In genomic region chr6:97384918-97385317, GRCm38 (mm10) we compare ENCODE assay signal across 26 mouse cellular contexts.
DNase-seq lines count a peak whose midpoint lies in the region; ATAC-seq lines count a peak whose summit lies in the region.
"Had no signal": no experiment of that assay in that cellular context is flagged by ENCODE, and none has a peak within 500 bp of the region (broad histone marks: within the 10 kb centered on the region; RNA-seq: fewer than 3 reads in every experiment).

No protein-coding gene starts in this region.

- 82% methylated on average over 5 of the region's 5 CpGs for WGBS in hindbrain, embryonic 13.5 days
- 82% methylated on average over 5 of the region's 5 CpGs for WGBS in hindbrain, embryonic 10.5 days

- no peak overlapping the region for H3K9ac ChIP-seq in hindbrain, embryonic 13.5 days
- H3K9ac ChIP-seq: forebrain, embryonic 12.5 days; hindbrain, embryonic 14.5 days; limb, embryonic 13.5 days; midbrain, embryonic 12.5 days had no signal

- no peaks in the 10 kb centered on the region for H3K9me3 ChIP-seq in hindbrain, embryonic 13.5 days
- H3K9me3 ChIP-seq in hindbrain, embryonic 10.5 days = no peaks in the 10 kb centered on the region
- H3K9me3 ChIP-seq: forebrain, embryonic 12.5 days; limb, embryonic 13.5 days; midbrain, embryonic 12.5 days had no signal

- no peak overlapping the region for H3K4me3 ChIP-seq in hindbrain, embryonic 13.5 days
- no peak overlapping the region for H3K4me3 ChIP-seq in hindbrain, embryonic 10.5 days
- H3K4me3 ChIP-seq: erythroblast, embryonic 14.5 days; forebrain, embryonic 12.5 days; layer of hippocampus, adult 2 months; limb, embryonic 13.5 days; midbrain, embryonic 12.5 days had no signal

- H3K36me3 ChIP-seq in hindbrain, embryonic 13.5 days = no peaks in the 10 kb centered on the region
- H3K36me3 ChIP-seq in hindbrain, embryonic 10.5 days = no peaks in the 10 kb centered on the region; the same call in 1 of the 2 replicates
- H3K36me3 ChIP-seq: forebrain, embryonic 12.5 days; limb, embryonic 13.5 days; midbrain, embryonic 12.5 days had no signal

- peak; percentile 10 to 51 for DNase-seq in adrenal gland, adult (ENCODE audit: inconsistent age in 2 of 2, low spot score in 1 of 2)
- no peak for DNase-seq in adrenal gland, postnatal 4 days (ENCODE audit: low spot score in 2 of 2)
- no peak for DNase-seq in hindbrain, embryonic 10.5 days (ENCODE audit: low spot score)
- DNase-seq in lung, postnatal 36 days = peak; percentile 43
- DNase-seq in lung, postnatal 10 days = no peak
- DNase-seq in cerebellum, adult 8-10 months = no peak
- DNase-seq: cerebellum, adult 11-12 months; cerebellum, postnatal 14 days; gastrocnemius, postnatal 14 days; heart, postnatal 36 days; kidney, adult 9 months; kidney, postnatal 14 days; lung, postnatal 14 days; thymus, postnatal 14 days had no signal

- no peaks in the 10 kb centered on the region for H3K4me1 ChIP-seq in hindbrain, embryonic 13.5 days (replicated peaks)
- H3K4me1 ChIP-seq in hindbrain, embryonic 10.5 days (replicated peaks) = no peaks in the 10 kb centered on the region

- H3K4me2 ChIP-seq in hindbrain, embryonic 13.5 days = no peak overlapping the region
- H3K4me2 ChIP-seq: forebrain, embryonic 12.5 days; heart, embryonic 11.5 days; hindbrain, embryonic 14.5 days; limb, embryonic 13.5 days; liver, embryonic 11.5 days; midbrain, embryonic 12.5 days had no signal

- no peak for ATAC-seq in hindbrain, embryonic 13.5 days (ENCODE audit: low FRiP score)
- ATAC-seq: activated CD4-positive, CD25-positive, alpha-beta regulatory T cell, adult 4 months; intestine, postnatal 0 days had no signal

- no peaks in the 10 kb centered on the region for H3K27me3 ChIP-seq in hindbrain, embryonic 13.5 days
- H3K27me3 ChIP-seq in hindbrain, embryonic 10.5 days (ENCODE audit: insufficient read depth, poor library complexity, severe bottlenecking) = no peaks in the 10 kb centered on the region
- H3K27me3 ChIP-seq: CH12.LX; forebrain, embryonic 12.5 days; limb, embryonic 13.5 days; midbrain, embryonic 12.5 days had no signal

- peak overlapping the region; percentile 8; the same call in 1 of the 2 replicates for H3K27ac ChIP-seq in hindbrain, embryonic 13.5 days
- H3K27ac ChIP-seq in hindbrain, embryonic 10.5 days = no peak overlapping the region
- H3K27ac ChIP-seq: forebrain, embryonic 12.5 days; hindbrain, embryonic 14.5 days; layer of hippocampus, adult 2 months; limb, embryonic 13.5 days; midbrain, embryonic 12.5 days had no signal

Comparison
In these comparisons a context has a peak if more than half of its experiments do, and no peak if none do; other contexts are left out.
1. DNase-seq: peak in adrenal gland, adult (2 of 2) and lung, postnatal 36 days (single experiment); none in adrenal gland, postnatal 4 days (0 of 2), hindbrain, embryonic 10.5 days (single experiment), lung, postnatal 10 days (single experiment) and cerebellum, adult 8-10 months (single experiment).